Mouse (Mus musculus) kidney, embryonic 16.5 days (tissue): ENCODE results near the gene Pld4. TPM values are rescaled to one million over a fixed set of nuclear protein-coding genes. Genes with fewer than 3 reads are reported as not detected.

Experiments
- ATAC-seq: fragments of 200-750 bp; cut with Nextera tagmentation; 2 replicates; pipeline ENCODE4 v1.8.0; 2017; ENCODE audit warnings: moderate TSS enrichment; ENCODE audit not compliant: low FRiP score, low TSS enrichment
- H3K27ac ChIP-seq: fragments of 300-500 bp; sonication (generic); 2 replicates; pipeline ENCODE4 v1.5.1; 2014; ENCODE audit warnings: low read length
- H3K27me3 ChIP-seq: fragments of 300-500 bp; sonication (generic); 2 replicates; pipeline ENCODE4 v1.6.1; 2014; ENCODE audit warnings: low read length, control low read depth, mixed read lengths; ENCODE audit not compliant: insufficient read depth
- H3K36me3 ChIP-seq: fragments of 300-500 bp; sonication (generic); 2 replicates; pipeline ENCODE4 v1.6.1; 2014; ENCODE audit warnings: low read length, control low read depth, mixed read lengths; ENCODE audit not compliant: insufficient read depth
- H3K4me1 ChIP-seq: fragments of 300-500 bp; sonication (generic); 2 replicates; pipeline ENCODE4 v1.6.1; 2014; ENCODE audit warnings: low read length, control low read depth, mixed read lengths; ENCODE audit not compliant: insufficient read depth
- H3K4me2 ChIP-seq: fragments of 300-500 bp; sonication (generic); replicated peaks from 2 replicates; pipeline ENCODE4 v1.6.1; 2014; ENCODE audit warnings: low read depth, low read length
- H3K4me3 ChIP-seq: fragments of 300-500 bp; sonication (generic); 2 replicates; pipeline ENCODE4 v1.5.1; 2014; ENCODE audit warnings: mild to moderate bottlenecking, low read length
- H3K9ac ChIP-seq: fragments of 300-500 bp; sonication (generic); replicated peaks from 2 replicates; pipeline ENCODE4 v1.6.1; 2014; ENCODE audit warnings: low read length
- H3K9me3 ChIP-seq: fragments of 300-500 bp; sonication (generic); 2 replicates; pipeline ENCODE4 v1.6.1; 2016; ENCODE audit warnings: low read length, control low read depth
- WGBS: fragments of 180-500 bp; shearing (Covaris S2); extraction: QIAGEN DNeasy Blood & Tissue Kit; methylation state at CpG from one replicate; pipeline ENCODE4 v1.1.7; 2014; 5-methylcytosine and 5-hydroxymethylcytosine counted together
- polyA plus RNA-seq: library from polyadenylated mRNA; unstranded; fragments of >200 nt; fragmentation: Nextera tagmentation; extraction: Ambion mirVana; gene quantifications from 2 replicates; pipeline ENCODE4 v1.2.1, GENCODE M21; 2015

The Pld4 gene
- polyA plus RNA-seq, 1 experiment from 2014 or later, result 7.3 TPM

DNA sequence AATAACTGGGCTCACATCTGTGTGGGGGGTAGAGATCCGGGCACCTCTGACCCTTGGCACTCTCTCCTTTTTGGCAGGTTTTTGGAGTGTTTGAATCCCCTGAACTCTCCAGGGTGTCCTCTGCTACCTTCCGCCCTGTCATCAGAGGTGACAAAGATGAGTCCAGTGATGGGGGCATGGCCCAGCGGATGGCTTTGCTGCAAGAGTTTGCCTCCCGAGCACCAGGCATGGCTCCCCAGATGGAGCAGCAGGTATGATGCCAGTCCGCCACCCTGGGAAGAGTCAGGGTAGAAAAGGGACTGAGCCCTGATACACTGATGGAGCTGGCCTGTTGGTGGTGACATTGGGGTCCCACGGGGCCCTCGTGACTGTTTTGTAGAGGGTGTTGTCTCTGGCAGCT lies 23.4 kb upstream of the Pld4 start:
- Histone ChIP-seq H3K4me1 (no peaks in the 10 kb centered on the region), H3K4me2 (no peak overlapping the region), H3K27ac (no peak overlapping the region), H3K27me3 (no peaks in the 10 kb centered on the region), H3K36me3 (peaks cover 54% of the 10 kb centered on the region), H3K9ac (no peak overlapping the region), H3K9me3 (no peaks in the 10 kb centered on the region), H3K4me3 (no peak overlapping the region)
- no peak for ATAC-seq
- 89% methylated on average over 7 of the region's 7 CpGs for WGBS

- ATAC-seq, result no peak
- H3K4me2 ChIP-seq, result no peak overlapping the region
- no peaks in the 10 kb centered on the region for H3K9me3 ChIP-seq
- H3K9ac ChIP-seq, result no peak overlapping the region
- 91% methylated on average over 14 of the region's 14 CpGs for WGBS
- H3K36me3 ChIP-seq, result peaks cover 47% of the 10 kb centered on the region
- H3K4me1 ChIP-seq, result peaks cover under 1% of the 10 kb centered on the region; the same call in 1 of the 2 replicates
- H3K27ac ChIP-seq, result no peak overlapping the region
- H3K4me3 ChIP-seq, result no peak overlapping the region
- H3K27me3 ChIP-seq, result no peaks in the 10 kb centered on the region
Measured at GRCm38 (mm10) chr12:112737761-112738160, 22.7 kb upstream of the Pld4 start.

DNA sequence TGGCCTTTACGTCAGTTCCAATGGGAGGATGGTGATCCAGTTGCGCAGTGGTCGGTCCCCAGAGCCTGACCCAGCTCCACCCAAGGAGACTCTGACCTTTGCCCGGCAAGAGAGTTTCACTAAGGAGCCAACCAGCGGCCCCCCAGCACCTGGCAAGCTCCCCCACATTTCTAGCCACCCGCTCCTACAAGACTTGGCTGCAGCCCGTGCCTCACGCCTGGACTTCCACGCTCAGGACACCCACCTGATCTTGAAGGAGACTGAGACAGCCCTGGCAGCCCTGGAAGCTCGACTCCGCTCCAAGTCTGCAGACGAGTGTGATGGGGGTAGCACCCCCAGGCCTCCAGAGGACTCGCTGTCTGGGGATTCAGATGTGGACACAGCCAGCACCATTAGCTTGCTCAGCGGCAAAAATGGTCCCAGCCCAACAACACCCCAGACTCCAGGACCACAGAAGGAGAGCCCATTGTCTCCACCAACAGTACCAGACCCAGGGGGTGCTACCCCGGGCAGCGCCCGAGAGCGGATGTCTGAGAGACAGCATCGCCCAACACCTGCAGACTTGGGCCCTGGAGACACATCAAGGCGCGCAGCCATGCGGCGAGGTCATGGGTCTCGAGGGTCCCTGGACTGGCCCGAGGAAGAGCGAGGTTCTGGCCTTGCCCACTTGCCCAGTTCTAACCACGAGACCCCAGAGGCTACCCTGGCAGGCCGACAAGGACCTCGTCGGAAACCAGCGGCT lies 22.0 kb upstream of the Pld4 start:
- Histone ChIP-seq H3K36me3 (peaks cover 40% of the 10 kb centered on the region), H3K4me1 (peaks cover 3% of the 10 kb centered on the region), H3K4me3 (no peak overlapping the region), H3K27me3 (no peaks in the 10 kb centered on the region), H3K9ac (no peak overlapping the region), H3K4me2 (no peak overlapping the region), H3K9me3 (no peaks in the 10 kb centered on the region), H3K27ac (no peak overlapping the region)
- WGBS, result 90% methylated on average over 31 of the region's 31 CpGs
- ATAC-seq, result no peak

DNA sequence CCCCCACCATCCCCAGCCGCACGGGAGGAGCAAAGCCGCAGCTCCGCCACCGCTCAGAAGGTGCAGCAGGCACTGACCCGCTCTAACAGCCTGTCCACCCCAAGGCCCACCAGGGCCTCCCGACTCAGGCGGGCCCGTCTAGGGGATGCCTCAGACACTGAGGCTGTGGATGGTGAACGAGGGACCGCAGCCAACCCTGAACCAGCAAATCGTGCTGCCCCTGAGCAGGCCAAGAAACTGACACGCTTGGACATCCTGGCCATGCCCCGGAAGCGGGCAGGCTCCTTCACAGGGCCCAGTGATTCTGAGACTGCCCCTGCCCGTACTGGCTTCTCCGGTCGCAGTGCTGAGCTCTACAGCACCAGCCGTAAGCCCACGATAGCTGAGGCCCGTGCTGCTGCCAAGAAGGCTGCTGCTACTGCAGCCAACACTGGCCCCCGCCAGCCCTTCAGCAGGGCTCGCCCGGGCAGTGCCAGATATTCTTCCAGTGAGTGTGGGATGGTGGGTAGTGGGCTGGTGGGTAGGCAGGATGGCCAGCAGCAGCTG lies 21.4 kb upstream of the Pld4 start:
- Histone ChIP-seq H3K36me3 (peaks cover 40% of the 10 kb centered on the region), H3K9ac (no peak overlapping the region), H3K4me2 (no peak overlapping the region), H3K9me3 (no peaks in the 10 kb centered on the region), H3K4me3 (no peak overlapping the region), H3K4me1 (peaks cover 3% of the 10 kb centered on the region), H3K27ac (no peak overlapping the region), H3K27me3 (no peaks in the 10 kb centered on the region)
- no peak for ATAC-seq
- WGBS, result 88% methylated on average over 24 of the region's 24 CpGs

- Histone ChIP-seq H3K4me3 (no peak overlapping the region), H3K27ac (no peak overlapping the region), H3K4me1 (peaks cover 8% of the 10 kb centered on the region), H3K36me3 (peaks cover 26% of the 10 kb centered on the region), H3K9me3 (no peaks in the 10 kb centered on the region), H3K9ac (no peak overlapping the region), H3K4me2 (no peak overlapping the region), H3K27me3 (no peaks in the 10 kb centered on the region)
- ATAC-seq, result 0 out of 2 replicates have a peak, but pooled peaks have one; percentile 4
- WGBS, result 54% methylated on average over 6 of the region's 6 CpGs
Measured at GRCm38 (mm10) chr12:112742768-112743167, 17.7 kb upstream of the Pld4 start.

DNA sequence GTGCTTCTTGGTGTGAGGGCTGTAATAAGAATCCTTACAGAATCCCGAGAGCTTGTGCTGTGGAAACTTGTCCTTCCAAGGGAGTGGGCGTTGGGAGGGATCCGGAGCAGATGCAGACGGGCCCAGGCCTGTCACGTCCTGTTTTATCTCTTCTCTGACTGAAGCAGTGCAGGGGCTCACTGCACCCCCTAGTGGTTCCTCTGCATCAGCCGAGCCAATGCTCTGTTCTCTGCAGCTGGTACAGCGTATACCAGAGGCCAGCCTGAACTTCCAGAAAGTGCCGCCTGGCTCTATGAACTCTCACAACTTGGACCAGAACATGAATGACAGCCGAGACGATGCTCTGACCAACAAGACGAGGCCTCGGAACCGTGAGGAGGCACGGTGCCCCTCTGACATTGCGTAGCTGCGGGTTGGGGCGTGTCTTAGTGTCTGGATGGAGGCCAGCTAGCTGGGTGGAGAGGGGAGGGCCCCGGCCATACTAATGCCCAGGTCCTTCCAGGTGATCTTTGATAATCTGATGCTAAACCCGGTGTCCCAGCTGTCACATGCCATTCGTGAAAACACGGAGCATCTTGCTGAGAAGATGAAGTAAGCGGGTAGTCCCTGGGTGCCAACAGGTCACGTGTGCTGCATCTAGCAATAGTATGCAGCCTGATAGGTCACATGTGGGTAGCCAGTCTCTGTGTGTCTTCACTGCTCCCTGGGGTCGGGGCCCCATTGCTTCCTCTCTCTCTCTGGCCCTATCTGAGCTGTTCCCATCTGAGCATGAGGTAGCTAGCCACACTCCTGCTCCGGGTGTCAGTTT lies 17.1 kb upstream of the Pld4 start:
- Histone ChIP-seq H3K4me3 (no peak overlapping the region), H3K27me3 (no peaks in the 10 kb centered on the region), H3K9ac (no peak overlapping the region), H3K4me1 (peaks cover 8% of the 10 kb centered on the region), H3K36me3 (peaks cover 20% of the 10 kb centered on the region), H3K9me3 (no peaks in the 10 kb centered on the region), H3K4me2 (no peak overlapping the region), H3K27ac (no peak overlapping the region)
- peak; percentile 81 for ATAC-seq
- 54% methylated on average over 25 of the region's 25 CpGs for WGBS

DNA sequence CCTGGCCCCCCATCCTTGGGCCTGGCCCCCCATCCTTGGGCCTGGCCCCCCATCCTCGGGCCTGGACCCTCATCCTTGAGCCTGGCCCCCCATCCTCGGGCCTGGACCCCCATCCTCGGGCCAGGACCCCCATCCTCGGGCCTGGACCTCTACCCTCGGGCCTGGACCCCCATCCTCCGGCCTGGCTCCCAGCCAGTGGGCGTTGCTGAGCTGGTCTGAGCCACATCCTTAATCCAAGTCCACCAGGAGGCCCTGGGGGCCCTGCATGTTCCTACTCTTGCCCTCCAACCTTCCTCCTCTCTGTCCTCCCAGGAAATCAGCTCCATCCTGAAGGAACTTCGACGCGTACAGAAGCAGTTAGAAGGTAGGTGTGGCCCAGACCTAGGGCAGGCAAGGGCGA lies 16.2 kb upstream of the Pld4 start:
- WGBS, result 85% methylated on average over 11 of the region's 11 CpGs
- Histone ChIP-seq H3K9ac (no peak overlapping the region; the same call in 1 of the 2 replicates), H3K9me3 (no peaks in the 10 kb centered on the region), H3K4me1 (peaks cover 8% of the 10 kb centered on the region), H3K4me3 (no peak overlapping the region), H3K36me3 (peaks cover 11% of the 10 kb centered on the region), H3K27ac (no peak overlapping the region), H3K27me3 (no peaks in the 10 kb centered on the region), H3K4me2 (no peak overlapping the region)
- no peak for ATAC-seq

DNA sequence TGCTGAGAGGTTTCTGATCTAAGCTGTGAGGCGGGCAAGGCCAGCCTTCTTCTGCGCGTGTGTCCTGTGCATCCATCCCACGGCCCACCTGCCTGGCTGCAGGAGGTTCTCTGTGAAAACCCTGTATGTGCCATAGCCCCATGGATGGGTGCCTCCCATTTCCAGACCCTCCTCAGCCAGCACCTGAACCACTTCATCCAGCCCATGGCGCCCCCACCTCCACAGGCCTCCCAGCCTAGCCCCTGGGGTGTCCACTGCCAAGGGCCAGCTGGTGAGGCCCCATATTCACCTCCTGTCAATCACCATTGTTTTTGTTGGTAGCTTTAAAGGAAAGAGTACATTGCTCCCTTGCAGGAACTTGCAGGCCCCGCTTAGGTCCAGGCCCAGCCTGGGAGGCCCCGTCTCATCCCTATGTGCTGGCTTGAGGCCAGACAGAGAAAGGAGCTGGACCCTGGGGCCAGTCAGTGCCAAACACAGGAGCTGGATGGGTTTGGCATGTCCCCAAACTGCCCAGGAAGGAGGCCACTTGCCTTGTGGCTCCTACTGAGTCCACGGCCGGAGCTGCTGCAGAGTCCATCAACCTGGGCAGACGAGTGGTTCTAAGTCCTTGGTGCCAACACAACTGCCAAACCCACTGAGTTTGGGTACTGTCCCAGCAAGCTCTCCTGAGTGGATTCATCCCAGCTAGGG lies 15.4 kb upstream of the Pld4 start:
- Histone ChIP-seq H3K36me3 (peaks cover 8% of the 10 kb centered on the region; the same call in 1 of the 2 replicates), H3K4me2 (no peak overlapping the region), H3K27me3 (no peaks in the 10 kb centered on the region), H3K9me3 (no peaks in the 10 kb centered on the region), H3K27ac (no peak overlapping the region), H3K4me1 (peaks cover 8% of the 10 kb centered on the region), H3K4me3 (no peak overlapping the region), H3K9ac (no peak overlapping the region)
- WGBS, result 73% methylated on average over 10 of the region's 10 CpGs
- ATAC-seq, result no peak

DNA sequence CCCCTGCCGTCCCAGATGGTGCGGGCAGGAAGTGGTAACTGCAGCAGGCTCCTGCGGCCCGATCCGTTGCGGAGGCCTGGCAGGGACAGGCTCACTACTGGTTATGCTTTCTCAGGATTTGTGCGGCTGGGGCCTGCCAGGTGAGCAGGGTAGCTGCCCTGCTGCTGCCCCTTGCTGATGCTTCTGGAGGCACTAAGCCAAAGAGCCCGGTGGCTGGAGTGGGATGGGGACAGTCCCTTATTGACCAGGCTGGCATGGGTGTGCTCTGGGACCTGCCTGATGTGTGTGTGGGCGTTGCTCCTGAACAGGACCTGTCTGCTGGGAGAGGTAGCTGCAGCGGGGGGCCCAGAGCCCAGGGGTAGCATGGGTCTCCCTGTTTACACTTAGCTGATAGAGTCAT lies 14.7 kb upstream of the Pld4 start:
- H3K4me2 ChIP-seq, result no peak overlapping the region
- peaks cover 8% of the 10 kb centered on the region; the same call in 1 of the 2 replicates for H3K36me3 ChIP-seq
- no peaks in the 10 kb centered on the region for H3K27me3 ChIP-seq
- WGBS, result 76% methylated on average over 10 of the region's 10 CpGs
- peaks cover 8% of the 10 kb centered on the region for H3K4me1 ChIP-seq
- ATAC-seq, result no peak
- H3K9ac ChIP-seq, result no peak overlapping the region
- H3K4me3 ChIP-seq, result no peak overlapping the region
- H3K27ac ChIP-seq, result no peak overlapping the region
- no peaks in the 10 kb centered on the region for H3K9me3 ChIP-seq
